Mouse (Mus musculus): ENCODE data around the gene Il17ra.

Il17ra gene

GRCm38 (mm10) chr6:120508645-120509044 lies 45.6 kb downstream of the Il17ra start:
- DNase-seq (ENCODE audit: low read depth, low spot score) = no peak

- DNase-seq (ENCODE audit: low read depth, low spot score) = no peak
Measured at GRCm38 (mm10) chr6:120509975-120510374, 46.9 kb downstream of the Il17ra start.

GRCm38 (mm10) chr6:120510425-120510824 lies 47.4 kb downstream of the Il17ra start:
- no peak for DNase-seq (ENCODE audit: low read depth, low spot score)

- DNase-seq (ENCODE audit: low read depth, low spot score) = no peak
Measured at GRCm38 (mm10) chr6:120511212-120511611, 48.2 kb downstream of the Il17ra start.

- no peak for DNase-seq (ENCODE audit: low read depth, low spot score)
Measured at GRCm38 (mm10) chr6:120516422-120516821, 53.4 kb downstream of the Il17ra start.

- no peak for DNase-seq (ENCODE audit: low read depth, low spot score)
Measured at GRCm38 (mm10) chr6:120516879-120517278, 53.8 kb downstream of the Il17ra start.

GRCm38 (mm10) chr6:120517311-120517710 lies 54.3 kb downstream of the Il17ra start:
- DNase-seq (ENCODE audit: low read depth, low spot score) = no peak

GRCm38 (mm10) chr6:120519647-120520046 lies 56.6 kb downstream of the Il17ra start:
- DNase-seq (ENCODE audit: low read depth, low spot score) = no peak

- DNase-seq (ENCODE audit: low read depth, low spot score) = no peak
Measured at GRCm38 (mm10) chr6:120524796-120525195, 61.7 kb downstream of the Il17ra start.

- no peak for DNase-seq (ENCODE audit: low read depth, low spot score)
Measured at GRCm38 (mm10) chr6:120529123-120529522, 66.1 kb downstream of the Il17ra start.

GRCm38 (mm10) chr6:120531020-120531965 lies 68.2 kb downstream of the Il17ra start, which contains the start of gene Hdhd5:
Hdhd5 (minus strand) TSS chr6:120531319.
- DNase-seq (ENCODE audit: low read depth, low spot score) = peak; percentile 86

GRCm38 (mm10) chr6:120532594-120532993 lies 69.5 kb downstream of the Il17ra start:
- no peak for DNase-seq (ENCODE audit: low read depth, low spot score)

GRCm38 (mm10) chr6:120536337-120536736 lies 73.3 kb downstream of the Il17ra start:
- DNase-seq (ENCODE audit: low read depth, low spot score) = no peak

Data from brain, embryonic 18.5 days (tissue).